Mouse (Mus musculus) hindlimb bud, embryonic 11.5 days (tissue): ENCODE measurements at regions not wholly inside any gene's neighbourhood (a gene's known extent, or its start where the extent isn't known, plus 50 kb on each side); places are given as distances from the start of the nearest gene placed in this dataset.

ENCODE experiments used
- DNase-seq: peaks from one replicate; pipeline ENCODE4 v3.0.0-alpha.2; 2012; ENCODE audit warnings: low read depth, low spot score; ENCODE audit errors: extremely low spot score

DNA sequence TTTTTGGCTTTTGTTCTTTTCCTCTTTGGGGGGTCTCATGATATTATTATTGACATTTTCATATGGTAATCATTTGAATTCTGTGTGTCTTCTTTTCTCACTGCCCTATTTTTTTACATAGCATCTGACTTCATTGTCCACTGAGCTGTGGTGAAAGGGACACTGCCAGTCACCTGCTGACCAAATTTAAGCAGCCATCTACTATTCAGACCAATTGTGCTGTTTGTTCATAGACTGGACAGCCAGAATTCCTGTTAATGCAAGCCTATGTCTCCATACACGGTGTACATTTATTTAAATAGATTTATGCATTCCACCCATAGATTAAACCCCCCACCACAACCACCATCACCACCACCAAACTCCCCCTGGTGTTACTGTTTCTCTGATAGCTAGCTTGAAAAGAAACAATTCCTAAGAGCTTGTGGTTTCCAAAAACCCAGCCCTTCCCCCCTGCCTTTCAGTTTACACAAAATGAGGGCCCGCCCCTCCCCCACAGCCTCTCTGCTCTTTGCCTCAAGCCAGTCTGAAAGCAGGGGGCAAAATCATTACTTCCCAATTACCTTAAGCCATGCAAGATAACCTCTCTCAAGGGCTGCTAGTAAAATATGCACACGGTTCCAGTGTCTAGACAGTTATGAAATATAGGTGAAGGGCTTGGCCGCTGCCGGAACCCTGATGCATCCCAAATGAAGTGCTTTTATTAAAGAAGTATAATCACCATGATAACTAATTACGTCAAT lies 390.8 kb upstream of the Cited2 start:
- no peak for DNase-seq

DNA sequence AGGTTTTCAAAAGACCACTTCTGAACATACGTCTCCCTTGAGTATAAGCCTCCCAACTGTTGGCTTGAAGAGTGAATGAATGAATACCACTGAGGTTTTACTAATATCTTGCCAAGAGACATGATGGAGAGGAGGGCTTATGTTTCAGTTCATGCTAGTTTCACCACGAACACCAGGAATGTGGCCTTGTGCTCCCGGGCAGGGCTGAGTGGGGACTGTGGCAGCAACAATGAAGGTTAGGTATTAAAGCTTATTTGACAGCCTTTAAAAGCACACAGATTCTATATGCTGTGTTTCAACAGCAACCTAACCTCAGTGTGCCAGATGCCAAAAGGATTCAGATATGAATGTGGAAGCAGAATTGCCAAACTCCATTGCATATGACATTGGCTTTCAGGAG lies 390.0 kb upstream of the Cited2 start:
- DNase-seq = no peak

DNA sequence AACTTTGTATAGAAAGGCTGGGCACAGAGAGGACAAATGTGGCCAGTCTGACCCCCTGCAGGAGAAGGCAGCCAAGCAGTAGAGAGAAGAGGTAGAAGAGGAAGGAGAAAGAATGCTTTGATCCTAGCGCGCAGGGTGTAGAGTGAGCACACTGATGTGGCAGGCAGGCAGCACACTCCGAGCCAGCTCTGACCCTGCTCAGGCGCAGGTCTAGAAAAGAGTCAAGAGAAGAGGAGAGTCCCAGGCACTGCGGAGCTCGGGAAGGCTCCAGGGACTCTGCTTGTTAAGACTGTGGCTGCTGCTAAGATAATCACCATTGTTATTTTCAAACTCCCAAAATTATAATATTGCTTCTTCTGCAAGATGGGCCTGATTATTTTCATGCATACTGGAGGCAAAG lies 389.3 kb upstream of the Cited2 start:
- no peak for DNase-seq

DNA sequence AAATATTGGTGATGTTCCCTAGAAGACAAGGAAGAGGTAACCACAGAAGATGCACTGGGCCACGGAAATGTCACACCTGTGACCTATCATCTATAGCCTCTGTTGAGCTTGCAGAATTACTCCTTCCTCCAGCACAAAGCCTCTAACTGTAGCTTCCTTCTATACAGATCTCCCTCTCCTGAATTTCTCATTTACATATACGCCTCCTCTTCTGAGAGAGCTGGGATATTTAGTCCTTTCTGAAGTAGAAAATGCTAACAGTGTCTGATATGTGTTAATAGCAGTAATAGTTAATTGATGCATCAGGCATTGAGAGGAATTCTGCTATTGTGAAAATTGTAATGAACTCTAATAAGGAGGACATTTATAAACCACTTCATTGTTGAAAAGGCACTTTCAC lies 385.8 kb upstream of the Cited2 start:
- DNase-seq = no peak

DNA sequence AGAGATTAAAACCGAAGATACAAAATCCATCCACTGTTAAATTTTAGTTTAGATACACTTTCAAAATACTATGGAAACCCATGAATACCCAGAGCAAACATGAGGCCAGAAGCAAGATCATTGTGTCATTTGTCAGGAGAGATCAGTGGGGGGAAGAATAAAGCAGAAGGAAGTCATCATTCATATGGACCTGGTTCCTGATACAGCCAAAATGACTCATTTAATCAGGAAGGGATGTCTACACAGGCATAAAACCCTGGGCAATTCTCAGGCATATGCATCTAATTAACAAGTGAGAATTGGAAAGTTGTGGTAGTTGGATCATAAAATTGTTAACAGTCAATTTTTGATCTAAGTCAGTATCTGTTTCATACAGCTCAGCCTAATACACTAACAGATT lies 379.2 kb upstream of the Cited2 start:
- no peak for DNase-seq

GRCm38 (mm10) chr10:17352202-17352994 lies 370.6 kb upstream of the Cited2 start:
- DNase-seq = no peak

DNA sequence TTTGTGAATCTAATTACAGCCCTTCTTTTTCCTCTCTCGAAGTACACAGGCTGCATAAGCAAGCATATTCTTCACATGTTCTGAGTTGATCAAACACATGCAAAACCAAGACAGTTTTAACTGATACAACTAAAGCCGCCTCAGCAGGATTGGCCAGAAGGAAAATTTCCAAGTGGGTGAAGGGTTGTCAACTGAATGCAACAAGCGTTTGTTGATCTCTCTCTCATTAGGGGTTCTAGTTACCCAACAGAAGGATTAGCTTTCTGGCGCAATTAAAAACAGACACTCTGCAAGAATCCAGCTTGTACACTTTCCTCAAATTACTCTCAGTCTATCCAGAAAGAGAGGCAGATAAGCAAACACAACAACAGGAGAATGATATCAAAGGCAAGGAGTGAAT lies 367.5 kb upstream of the Cited2 start:
- no peak for DNase-seq

DNA sequence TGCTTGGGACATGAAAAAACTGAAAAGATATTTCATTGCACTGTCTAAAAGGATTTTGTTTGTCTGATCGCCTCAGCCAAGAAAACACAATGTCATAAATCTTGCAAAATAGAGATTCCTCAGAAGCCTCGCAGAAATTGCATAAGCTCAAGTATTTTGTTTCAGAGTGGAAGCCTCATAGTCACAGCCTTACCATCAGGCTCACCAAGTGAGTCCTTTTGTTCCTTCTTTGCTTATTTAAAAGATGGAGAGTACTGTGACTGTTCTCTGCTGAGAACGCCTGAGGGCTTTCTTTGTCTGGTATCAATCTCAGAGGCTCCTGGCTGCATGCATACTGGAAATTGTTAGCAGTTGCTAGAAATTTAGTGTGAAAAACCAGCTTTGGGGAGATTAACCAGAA lies 367.0 kb upstream of the Cited2 start:
- no peak for DNase-seq

DNA sequence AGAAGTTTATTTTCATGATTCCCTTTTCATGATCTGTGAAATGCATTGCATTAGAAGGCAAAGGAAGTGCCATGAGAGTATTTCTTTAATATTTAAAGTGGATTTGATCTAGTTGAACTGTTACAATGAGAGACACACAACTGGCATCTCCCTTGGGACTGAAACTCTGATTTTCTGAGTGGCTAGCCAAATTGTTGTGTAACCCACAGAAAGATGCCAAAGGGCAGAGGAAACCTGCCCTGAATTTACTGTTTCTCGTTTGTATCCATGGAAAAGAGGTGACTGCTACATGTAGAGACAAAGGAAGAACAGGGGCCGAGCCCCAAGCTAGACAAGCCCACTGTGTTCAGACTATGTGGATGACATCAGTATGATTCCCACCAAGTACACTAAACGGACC lies 360.4 kb upstream of the Cited2 start:
- DNase-seq = no peak

- no peak for DNase-seq
Observed at GRCm38 (mm10) chr10:17366042-17366740, 356.8 kb upstream of the Cited2 start.

DNA sequence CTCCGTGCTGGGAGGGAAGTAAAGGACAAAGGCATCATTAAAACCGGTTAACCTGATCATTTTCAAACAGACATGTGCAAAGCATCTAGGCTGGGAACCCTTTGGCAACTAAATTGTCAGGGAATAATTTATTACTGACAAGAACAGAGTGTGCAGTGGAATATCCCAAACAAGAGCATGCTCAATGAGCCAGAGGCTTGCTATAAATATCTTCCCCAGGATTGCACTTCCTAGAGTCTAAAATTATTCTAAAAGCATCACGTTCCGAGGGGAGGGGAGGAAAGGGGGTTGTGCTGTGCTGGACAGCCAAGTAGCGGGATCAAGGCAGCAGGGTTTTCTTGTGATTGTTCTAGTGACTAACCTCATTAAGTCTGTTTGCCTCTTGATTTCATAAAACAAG lies 356.0 kb upstream of the Cited2 start:
- no peak for DNase-seq

DNA sequence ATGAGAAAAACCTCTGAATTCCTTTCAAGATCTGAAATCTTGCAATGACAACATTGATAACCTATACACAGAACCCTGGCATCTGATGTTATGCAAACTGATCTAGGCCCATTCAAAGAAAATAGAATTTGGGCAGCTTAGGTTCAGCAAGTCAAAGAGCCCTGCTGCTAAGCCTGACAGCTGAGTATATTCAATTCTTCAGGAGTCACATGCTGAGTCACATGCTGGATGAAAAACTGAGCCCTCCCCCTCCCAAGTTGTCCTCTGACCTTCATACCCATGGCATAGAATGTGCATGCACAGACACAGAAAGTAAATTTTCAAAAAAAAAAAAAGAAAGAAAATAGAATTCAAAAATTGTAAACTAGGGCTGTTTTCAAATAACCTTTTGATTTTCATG lies 355.6 kb upstream of the Cited2 start:
- no peak for DNase-seq

DNA sequence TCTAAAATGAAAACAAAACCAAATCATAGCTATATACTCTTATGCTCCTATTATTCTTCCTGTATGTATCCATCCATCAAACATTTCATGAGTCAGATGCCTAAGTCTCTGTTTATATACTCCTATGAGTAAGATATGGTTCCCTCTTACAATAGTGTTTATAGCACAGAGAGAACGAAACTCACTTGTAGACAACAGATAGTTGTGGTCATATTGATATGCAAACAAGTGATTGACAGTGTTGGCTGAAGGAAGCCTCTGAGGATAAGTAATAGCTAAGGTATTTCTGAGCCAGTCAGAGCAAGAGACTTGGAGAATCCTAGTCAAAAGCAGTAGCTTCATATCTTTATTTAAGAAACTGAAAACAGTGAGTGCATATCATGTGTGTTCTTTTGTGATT lies 354.4 kb upstream of the Cited2 start:
- DNase-seq = no peak

GRCm38 (mm10) chr10:17372905-17373304 lies 350.1 kb upstream of the Cited2 start:
- DNase-seq = no peak

DNA sequence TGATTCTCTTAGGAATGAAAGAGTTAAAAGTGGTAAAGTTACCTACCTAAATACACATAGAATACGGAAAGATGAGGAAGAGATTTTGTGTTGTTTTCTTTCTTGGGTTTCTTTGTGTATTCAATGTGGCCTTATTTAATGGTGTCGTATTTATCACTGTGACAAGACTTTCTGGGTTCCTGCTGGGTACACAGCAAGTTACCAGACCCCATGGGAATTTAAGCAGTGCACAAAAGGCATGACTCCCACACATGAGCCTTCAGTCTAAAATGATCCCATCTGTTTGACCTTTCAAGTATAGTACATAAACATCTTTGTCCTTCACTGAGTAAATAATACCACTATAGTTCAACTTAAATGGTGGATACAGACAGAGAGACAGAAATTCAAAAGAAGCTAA lies 349.0 kb upstream of the Cited2 start:
- no peak for DNase-seq

GRCm38 (mm10) chr10:17382990-17383389 lies 340.0 kb upstream of the Cited2 start:
- DNase-seq = no peak

- DNase-seq = no peak
Observed at GRCm38 (mm10) chr10:17385181-17385580, 337.8 kb upstream of the Cited2 start.

- DNase-seq = no peak
Observed at GRCm38 (mm10) chr10:17387296-17387695, 335.7 kb upstream of the Cited2 start.

DNA sequence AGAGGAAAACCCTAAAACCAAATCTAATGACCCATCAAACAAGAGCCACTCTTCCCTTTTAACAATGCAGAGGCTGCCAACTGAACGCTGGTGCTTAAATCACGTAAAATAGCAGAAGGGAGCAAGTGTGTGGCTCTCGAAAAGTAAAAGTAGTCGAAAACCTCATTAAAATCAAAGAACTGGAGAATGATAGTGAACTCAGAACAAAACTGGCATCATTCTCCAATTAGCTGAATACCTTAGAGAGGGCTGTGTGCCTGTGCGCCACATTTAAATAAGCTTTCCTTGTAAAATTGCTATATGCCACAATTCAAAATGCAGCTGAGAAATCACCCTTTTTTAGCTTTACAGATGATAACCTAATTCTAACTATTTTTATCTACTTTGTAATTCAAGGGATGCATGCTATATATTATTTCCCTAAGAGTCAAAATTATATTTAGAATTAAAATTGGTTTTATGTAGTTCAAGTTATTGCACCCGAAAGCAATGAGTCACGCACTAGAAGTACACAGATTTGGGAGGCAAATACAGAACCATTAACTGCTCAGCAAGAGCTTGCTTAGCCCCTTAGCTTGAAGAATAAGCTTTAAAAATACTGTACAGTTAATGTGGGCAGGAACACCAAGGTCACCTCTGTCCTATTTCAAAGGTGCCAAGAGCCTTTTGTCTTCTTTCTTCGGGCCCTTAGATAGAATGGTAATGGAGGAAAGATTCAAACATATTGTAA lies 327.4 kb upstream of the Cited2 start:
- no peak for DNase-seq

DNA sequence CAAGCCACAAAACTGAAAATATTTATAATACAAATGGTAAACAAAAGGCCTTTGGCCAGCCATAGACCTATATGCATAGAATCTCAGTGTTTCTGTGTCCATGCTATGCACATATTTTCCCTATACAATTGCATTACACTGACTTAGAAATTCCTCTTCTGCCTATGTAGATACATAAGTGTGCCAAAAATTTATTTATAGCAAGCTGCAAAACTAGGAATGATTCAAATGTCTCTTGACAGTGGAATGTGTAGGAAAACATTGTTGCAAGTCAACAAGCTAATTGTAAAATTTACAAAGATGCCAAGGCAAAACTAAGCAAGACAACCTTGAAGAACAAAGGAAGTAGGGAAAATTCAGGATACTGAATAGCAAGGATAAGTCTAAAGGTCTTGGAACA lies 319.1 kb upstream of the Cited2 start:
- DNase-seq = no peak

DNA sequence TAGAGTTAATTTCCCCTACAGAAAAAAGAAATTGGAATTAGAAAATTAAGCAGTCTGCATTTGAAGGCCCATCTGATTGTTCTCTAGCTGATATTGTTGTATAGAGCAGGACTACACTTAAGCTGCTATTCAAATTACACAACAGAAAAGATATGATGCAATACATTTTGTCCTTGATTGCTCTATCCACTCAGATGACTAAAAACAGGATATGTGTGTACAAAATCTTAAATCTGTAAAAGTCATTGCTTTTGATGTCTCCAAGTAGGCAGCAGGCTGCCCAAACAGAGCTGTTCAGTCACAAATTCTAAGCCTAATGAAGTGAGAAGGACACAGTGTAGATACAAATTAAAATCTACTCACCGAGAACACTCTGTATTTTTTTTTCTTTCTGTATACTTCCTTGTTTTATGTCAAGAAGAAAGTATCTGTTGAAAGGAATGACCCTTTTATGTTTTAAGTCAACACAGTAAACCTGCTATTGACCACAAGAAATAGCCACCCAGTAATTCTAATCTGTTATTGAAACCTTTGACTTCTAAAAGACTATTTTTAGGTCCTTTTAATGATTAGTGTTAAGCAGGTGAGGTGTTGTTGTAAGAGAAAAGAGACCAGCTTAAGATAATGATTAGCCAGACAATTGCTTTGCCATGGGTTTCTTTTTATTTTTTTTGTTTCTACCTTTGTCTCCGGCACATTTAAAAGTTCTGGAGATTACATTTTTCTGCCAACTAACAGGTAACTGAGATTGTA lies 315.0 kb upstream of the Cited2 start:
- no peak for DNase-seq
